Mouse (Mus musculus) heart, postnatal 0 days (tissue): Measurements from ENCODE around the gene Large1. TPM values are rescaled to one million over a fixed set of nuclear protein-coding genes. Genes with fewer than 3 reads are reported as not detected.

ENCODE experiments used
- ATAC-seq: fragments of 200-750 bp; cut with Nextera tagmentation; 2 replicates; pipeline ENCODE4 v1.8.0; 2017; ENCODE audit warnings: low read depth, moderate number of reproducible peaks, moderate library complexity; ENCODE audit not compliant: insufficient read depth
- DNase-seq: peaks from one replicate; pipeline ENCODE4 v3.0.0-alpha.2; 2016; ENCODE audit warnings: low spot score
- H3K27ac ChIP-seq: fragments of 300-500 bp; sonication (generic); 2 replicates; pipeline ENCODE4 v1.5.1; 2014; ENCODE audit warnings: low read depth, mild to moderate bottlenecking
- H3K27me3 ChIP-seq: fragments of 300-500 bp; sonication (generic); 2 replicates; pipeline ENCODE4 v1.6.1; 2014; ENCODE audit warnings: low read length, mixed read lengths; ENCODE audit not compliant: control insufficient read depth, insufficient read depth
- H3K36me3 ChIP-seq: fragments of 300-500 bp; sonication (generic); replicated peaks from 2 replicates; pipeline ENCODE4 v1.6.1; 2014; ENCODE audit warnings: low read length, mixed read lengths; ENCODE audit not compliant: control insufficient read depth, insufficient read depth
- H3K4me1 ChIP-seq: fragments of 300-500 bp; sonication (generic); 2 replicates; pipeline ENCODE4 v1.6.1; 2014; ENCODE audit warnings: antibody characterized with exemption; ENCODE audit not compliant: control insufficient read depth, insufficient read depth
- H3K4me2 ChIP-seq: fragments of 300-500 bp; sonication (generic); 2 replicates; pipeline ENCODE4 v1.6.1; 2014; ENCODE audit warnings: low read depth, mild to moderate bottlenecking, low read length, moderate library complexity
- H3K4me3 ChIP-seq: fragments of 300-500 bp; sonication (generic); 2 replicates; pipeline ENCODE4 v1.5.1; 2014; ENCODE audit warnings: low read depth, low read length
- H3K9ac ChIP-seq: fragments of 300-500 bp; sonication (generic); replicated peaks from 2 replicates; pipeline ENCODE4 v1.6.1; 2014; ENCODE audit warnings: low read depth, low read length, mixed read lengths
- H3K9me3 ChIP-seq: fragments of 300-500 bp; sonication (generic); replicated peaks from 2 replicates; pipeline ENCODE4 v1.6.1; 2016; ENCODE audit warnings: low read length; ENCODE audit not compliant: control insufficient read depth
- CTCF ChIP-seq: IDR thresholded peaks from 2 replicates; pipeline ENCODE4 v1.5.1; 2016; ENCODE audit warnings: antibody characterized with exemption, control low read depth, low read depth
- EP300 ChIP-seq: IDR thresholded peaks from 2 replicates; pipeline ENCODE4 v1.6.1; 2016; ENCODE audit warnings: antibody characterized with exemption, low read depth
- WGBS: fragments of 180-500 bp; shearing (Covaris S2); extraction: QIAGEN DNeasy Blood & Tissue Kit; methylation state at CpG from one replicate; pipeline ENCODE4 v1.1.7; 2014; 5-methylcytosine and 5-hydroxymethylcytosine counted together
- polyA plus RNA-seq: library from polyadenylated mRNA; unstranded; fragments of >200 nt; fragmentation: Nextera tagmentation; extraction: Ambion mirVana; gene quantifications from 2 replicates; pipeline ENCODE4 v1.2.1, GENCODE M21; 2015
- total RNA-seq: library from RNA; depleted of rRNA; stranded (reverse); fragments of >200 nt; gene quantifications from 2 replicates; pipeline ENCODE4 v1.2.3, GENCODE M21; 2014; ENCODE audit warnings: low replicate concordance

The Large1 gene
- total and polyA plus RNA-seq, 2 experiments from 2014 or later: 5.9 to 41.0 TPM

DNA sequence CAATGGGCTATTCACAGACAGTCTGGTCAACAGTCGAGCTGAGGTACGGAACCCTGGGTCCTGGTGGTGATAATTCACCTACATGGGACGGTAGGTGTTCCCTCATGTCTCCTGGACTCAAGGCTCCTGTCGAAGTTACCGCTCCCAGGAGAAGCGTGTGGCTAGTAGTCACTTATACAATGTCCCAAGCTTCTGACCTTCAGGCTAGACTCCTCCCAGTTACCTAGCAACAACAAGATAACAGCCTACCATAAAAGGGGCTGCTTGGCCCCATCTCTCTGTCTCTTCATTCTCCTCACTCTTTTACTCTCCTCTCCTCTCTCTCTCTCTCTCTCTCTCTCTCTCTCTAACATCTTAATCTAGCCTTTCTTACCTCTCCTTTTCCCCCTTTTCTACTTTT, 217.9 kb downstream of the Large1 start:
- ATAC-seq: peak; percentile 36; the same call in 1 of the 2 replicates
- Histone ChIP-seq H3K4me1 (0 out of 2 replicates have a peak, but pooled peaks cover 5% of the 10 kb centered on the region), H3K27ac (no peak overlapping the region), H3K27me3 (no peaks in the 10 kb centered on the region), H3K36me3 (0 out of 2 replicates have a peak, but pooled peaks cover 5% of the 10 kb centered on the region), H3K9me3 (no peaks in the 10 kb centered on the region), H3K4me3 (no peak overlapping the region), H3K4me2 (peak overlapping the region; percentile 38; the same call in 1 of the 2 replicates), H3K9ac (no peak overlapping the region)
- TF ChIP-seq CTCF (no peak), EP300 (no peak)
- 38% methylated on average over 6 of the region's 6 CpGs for WGBS
- no peak for DNase-seq

DNA sequence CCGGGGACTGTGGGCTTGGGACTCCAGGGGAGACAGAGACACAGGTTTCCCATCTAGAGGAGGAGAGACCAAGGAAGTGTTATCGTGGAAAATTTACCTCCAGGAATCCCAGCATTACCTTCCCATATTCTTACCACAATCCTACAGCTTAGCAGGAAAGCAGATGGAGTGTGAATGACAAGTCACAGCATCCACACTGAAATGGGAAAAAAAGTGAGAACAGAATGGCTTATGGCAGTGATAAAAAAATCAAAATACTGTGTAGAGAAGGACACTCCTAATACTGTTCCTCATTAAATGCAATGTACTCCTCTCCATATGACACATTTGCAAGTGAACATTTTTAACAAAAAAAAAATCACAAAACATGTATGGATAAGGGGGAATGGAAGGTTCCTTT, 221.3 kb downstream of the Large1 start:
- H3K9me3 ChIP-seq: no peaks in the 10 kb centered on the region
- no peak for TF ChIP-seq CTCF
- no peak for TF ChIP-seq EP300
- no peak for ATAC-seq

DNA sequence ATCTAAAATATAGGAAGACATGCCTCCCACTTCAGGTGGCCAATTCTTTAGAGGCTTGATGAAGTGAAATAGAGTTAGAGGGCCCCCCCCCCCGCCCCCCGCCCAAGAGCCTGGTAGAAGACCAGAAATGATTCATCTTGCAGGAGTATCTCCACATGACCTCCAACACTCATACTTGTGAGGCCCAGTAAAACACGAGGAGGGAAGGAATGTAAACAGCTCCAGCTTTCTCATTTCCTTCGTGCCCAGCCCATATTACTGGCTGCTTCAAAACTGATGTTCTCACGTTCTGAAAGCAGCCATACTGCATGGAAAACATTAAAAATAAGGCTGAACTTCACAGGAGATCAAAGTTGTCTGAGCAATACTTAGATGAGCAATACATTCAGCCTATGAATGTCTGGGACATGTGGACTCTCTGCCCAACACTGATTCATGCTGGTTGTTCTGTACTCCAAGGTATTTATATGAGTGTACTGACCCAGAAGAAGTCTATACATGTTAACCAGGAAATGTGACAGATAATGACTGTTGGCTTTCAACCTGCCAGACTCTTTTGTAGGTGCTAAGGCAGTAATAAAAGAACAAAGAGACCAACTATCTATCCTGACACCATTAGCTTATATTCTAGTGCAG, 229.4 kb downstream of the Large1 start:
- H3K4me3 ChIP-seq: no peak overlapping the region
- TF ChIP-seq EP300 (no peak), CTCF (no peak)
- no peaks in the 10 kb centered on the region for H3K27me3 ChIP-seq
- H3K4me1 ChIP-seq: 0 out of 2 replicates have a peak, but pooled peaks cover 3% of the 10 kb centered on the region
- H3K36me3 ChIP-seq: no peaks in the 10 kb centered on the region
- no peaks in the 10 kb centered on the region for H3K9me3 ChIP-seq
- no peak overlapping the region for H3K9ac ChIP-seq
- no peak overlapping the region for H3K4me2 ChIP-seq
- DNase-seq (no peak), ATAC-seq (no peak)
- WGBS: 51% methylated on average over 5 of the region's 5 CpGs
- H3K27ac ChIP-seq: no peak overlapping the region

More for the DNA sequence above, 221.3 kb downstream of the Large1 start:
- Histone ChIP-seq H3K4me3 (no peak overlapping the region), H3K4me2 (no peak overlapping the region), H3K9ac (no peak overlapping the region), H3K27me3 (no peaks in the 10 kb centered on the region), H3K4me1 (0 out of 2 replicates have a peak, but pooled peaks cover 5% of the 10 kb centered on the region), H3K27ac (no peak overlapping the region), H3K36me3 (0 out of 2 replicates have a peak, but pooled peaks cover 8% of the 10 kb centered on the region)
- 91% methylated on average over 2 of the region's 2 CpGs for WGBS
- no peak for DNase-seq

DNA sequence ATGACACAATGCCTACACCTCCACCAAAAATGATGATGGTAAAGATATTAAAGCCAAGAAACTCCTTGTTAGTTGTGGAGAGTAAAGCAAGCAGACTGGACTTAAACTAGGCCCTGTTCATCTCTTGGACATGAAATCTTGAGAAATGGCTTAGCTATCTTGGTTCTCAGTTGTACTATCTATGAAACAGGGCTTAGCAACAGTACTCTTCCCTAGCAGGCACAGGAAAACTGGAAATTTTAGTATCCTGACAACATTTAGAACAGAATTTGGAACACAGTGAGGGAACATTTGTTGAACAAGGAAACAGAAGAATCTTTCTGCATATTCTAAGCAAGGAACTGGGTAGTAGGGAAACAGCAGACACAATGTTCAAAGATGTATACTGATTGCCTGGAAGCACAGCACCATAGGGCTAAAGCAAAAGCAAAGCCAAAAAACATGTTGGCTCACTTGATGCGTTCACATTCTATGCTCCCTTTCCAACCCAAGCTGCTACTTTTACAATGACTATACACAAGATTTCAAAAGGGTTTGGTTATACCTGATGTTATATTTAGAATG, 240.9 kb downstream of the Large1 start:
- H3K9me3 ChIP-seq: no peaks in the 10 kb centered on the region
- no peak for DNase-seq
- no peak for ATAC-seq
- H3K36me3 ChIP-seq: no peaks in the 10 kb centered on the region
- H3K27ac ChIP-seq: no peak overlapping the region
- 92% methylated on average over 1 of the region's 1 CpGs for WGBS
- no peak overlapping the region for H3K9ac ChIP-seq
- TF ChIP-seq EP300 (no peak), CTCF (no peak)
- H3K4me3 ChIP-seq: no peak overlapping the region
- no peak overlapping the region for H3K4me2 ChIP-seq
- no peaks in the 10 kb centered on the region for H3K27me3 ChIP-seq
- no peaks in the 10 kb centered on the region for H3K4me1 ChIP-seq

DNA sequence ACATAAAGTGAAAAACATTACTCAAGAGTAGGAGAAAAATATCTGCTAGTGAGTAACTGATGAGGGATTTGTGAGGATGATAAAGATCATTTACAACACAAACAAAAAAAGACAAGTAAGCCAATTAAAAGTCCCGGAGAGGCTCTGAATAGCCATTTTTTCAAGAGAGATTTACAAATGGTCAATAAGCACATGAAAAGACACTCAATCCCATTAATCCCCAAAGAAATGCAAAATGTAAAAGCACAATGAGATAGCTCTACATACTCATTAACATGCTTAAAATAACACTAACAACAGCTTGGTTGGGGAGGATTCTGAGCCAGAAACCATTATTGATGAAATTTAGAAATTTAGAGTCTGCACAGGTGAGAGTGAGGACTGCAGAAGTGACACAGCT, 249.3 kb downstream of the Large1 start:
- H3K27ac ChIP-seq: no peak overlapping the region
- no peaks in the 10 kb centered on the region for H3K9me3 ChIP-seq
- no peaks in the 10 kb centered on the region; the same call in 1 of the 2 replicates for H3K4me1 ChIP-seq
- no peaks in the 10 kb centered on the region for H3K27me3 ChIP-seq
- H3K4me2 ChIP-seq: no peak overlapping the region
- ATAC-seq (no peak), DNase-seq (no peak)
- no peak overlapping the region for H3K4me3 ChIP-seq
- H3K9ac ChIP-seq: no peak overlapping the region
- TF ChIP-seq CTCF: no peak
- no peak for TF ChIP-seq EP300
- 72% methylated on average over 1 of the region's 1 CpGs for WGBS
- no peaks in the 10 kb centered on the region for H3K36me3 ChIP-seq
